Mouse (Mus musculus): ENCODE results near the gene AL732309.1.
A peak's percentile ranks its signal among the peaks of the same experiment; 100 is the strongest.

AL732309.1 gene

GRCm38 (mm10) chr2:25238106-25238505 is 8.6 kb downstream of the AL732309.1 start:
- no peak for DNase-seq (ENCODE audit: low read depth)

GRCm38 (mm10) chr2:25237522-25237921 is 9.1 kb downstream of the AL732309.1 start:
- DNase-seq (ENCODE audit: low read depth) = no peak

- no peak for DNase-seq (ENCODE audit: low read depth)
Measured at GRCm38 (mm10) chr2:25236614-25237013, 10.0 kb downstream of the AL732309.1 start, which contains the start of gene Rnf224. Rnf224 (minus strand) TSS chr2:25236787.

- DNase-seq (ENCODE audit: low read depth) = no peak
Measured at GRCm38 (mm10) chr2:25234551-25235220, 12.0 kb downstream of the AL732309.1 start.

- no peak for DNase-seq (ENCODE audit: low read depth)
Measured at GRCm38 (mm10) chr2:25234050-25234449, 12.6 kb downstream of the AL732309.1 start, which contains the start of gene Slc34a3. Slc34a3 (minus strand) TSS chr2:25234364.

- DNase-seq (ENCODE audit: low read depth) = no peak
Measured at GRCm38 (mm10) chr2:25233421-25233820, 13.2 kb downstream of the AL732309.1 start.

GRCm38 (mm10) chr2:25231038-25231437 is 15.6 kb downstream of the AL732309.1 start:
- no peak for DNase-seq (ENCODE audit: low read depth)

- DNase-seq (ENCODE audit: low read depth) = no peak
Measured at GRCm38 (mm10) chr2:25230581-25230980, 16.1 kb downstream of the AL732309.1 start.

GRCm38 (mm10) chr2:25229582-25229981 is 17.1 kb downstream of the AL732309.1 start:
- DNase-seq (ENCODE audit: low read depth) = no peak

- DNase-seq (ENCODE audit: low read depth) = no peak
Measured at GRCm38 (mm10) chr2:25228995-25229530, 17.6 kb downstream of the AL732309.1 start.

GRCm38 (mm10) chr2:25228431-25228889 is 18.2 kb downstream of the AL732309.1 start:
- DNase-seq (ENCODE audit: low read depth) = peak; percentile 86

GRCm38 (mm10) chr2:25227406-25227805 is 19.3 kb downstream of the AL732309.1 start:
- no peak for DNase-seq (ENCODE audit: low read depth)

GRCm38 (mm10) chr2:25226864-25227263 is 19.8 kb downstream of the AL732309.1 start:
- DNase-seq (ENCODE audit: low read depth) = no peak

GRCm38 (mm10) chr2:25225811-25226379 is 20.8 kb downstream of the AL732309.1 start:
- no peak for DNase-seq (ENCODE audit: low read depth)

- peak; percentile 99 for DNase-seq (ENCODE audit: low read depth)
Measured at GRCm38 (mm10) chr2:25224766-25225752, 21.6 kb downstream of the AL732309.1 start.

- no peak for DNase-seq (ENCODE audit: low read depth)
Measured at GRCm38 (mm10) chr2:25224492-25224765, 22.2 kb downstream of the AL732309.1 start, which contains the start of gene Tubb4b. Tubb4b (minus strand) TSS chr2:25224702.

- peak; percentile 88 for DNase-seq (ENCODE audit: low read depth)
Measured at GRCm38 (mm10) chr2:25223681-25224491, 22.8 kb downstream of the AL732309.1 start.

- DNase-seq (ENCODE audit: low read depth) = no peak
Measured at GRCm38 (mm10) chr2:25221331-25221772, 25.3 kb downstream of the AL732309.1 start.

GRCm38 (mm10) chr2:25218445-25218844 is 28.2 kb downstream of the AL732309.1 start, which contains the start of gene Fam166a:
Fam166a (plus strand) TSS chr2:25218745.
- DNase-seq (ENCODE audit: low read depth) = no peak

- DNase-seq (ENCODE audit: low read depth) = no peak
Measured at GRCm38 (mm10) chr2:25217666-25218065, 29.0 kb downstream of the AL732309.1 start.

- DNase-seq (ENCODE audit: low read depth) = no peak
Measured at GRCm38 (mm10) chr2:25214444-25214843, 32.2 kb downstream of the AL732309.1 start, which contains the start of gene Stpg3. Stpg3 (minus strand) TSS chr2:25214637.

Measured in c-Kit-positive CD71-positive TER-119-negative erythroid progenitor cells, embryonic 14.5 days (primary cell).